Mouse (Mus musculus): ENCODE results near the gene Frem2. TPM values are rescaled to one million over a fixed set of nuclear protein-coding genes. Genes with fewer than 3 reads are reported as not detected.

Gene Frem2
- polyA plus RNA-seq, 1 experiment from 2014 or later = 15.1 TPM

GRCm38 (mm10) chr3:53594471-53594870, 62.7 kb downstream of the Frem2 start:
- H3K9me3 ChIP-seq (ENCODE audit: low read length) = no peaks in the 10 kb centered on the region
- WGBS = 52% methylated on average over 4 of the region's 4 CpGs
- H3K9ac ChIP-seq (replicated peaks; ENCODE audit: low read length) = no peak overlapping the region
- peaks cover 42% of the 10 kb centered on the region for H3K4me1 ChIP-seq (ENCODE audit: insufficient read depth, low read length)
- H3K4me2 ChIP-seq (replicated peaks; ENCODE audit: low read depth, low read length) = no peak overlapping the region
- no peaks in the 10 kb centered on the region for H3K36me3 ChIP-seq (ENCODE audit: insufficient read depth, low read length)
- H3K27ac ChIP-seq (ENCODE audit: low read length) = 0 out of 2 replicates have a peak overlapping the region, but pooled peaks have one; percentile 14
- ATAC-seq (ENCODE audit: low FRiP score, low TSS enrichment) = no peak
- no peak overlapping the region for H3K4me3 ChIP-seq (ENCODE audit: low read length)
- no peaks in the 10 kb centered on the region for H3K27me3 ChIP-seq (ENCODE audit: insufficient read depth, low read length)

DNA sequence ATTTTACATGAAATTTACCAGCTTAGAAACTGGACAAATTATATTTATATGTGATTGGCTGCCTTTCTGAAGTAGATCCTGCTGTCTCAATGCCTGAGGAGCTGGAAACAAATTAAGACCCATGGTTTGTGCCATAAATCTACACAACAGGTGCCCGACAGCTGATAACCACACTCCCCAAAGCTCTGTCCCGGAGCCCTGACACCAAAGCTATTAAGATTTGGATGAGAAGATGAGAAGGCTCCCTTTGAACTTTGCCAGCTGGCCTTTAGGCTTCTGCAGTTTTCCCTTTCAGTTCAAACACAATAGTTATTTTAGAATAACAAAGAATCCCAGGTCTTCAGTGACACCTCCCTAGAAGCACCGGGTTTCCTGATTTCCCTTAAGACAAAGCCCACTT, 63.4 kb downstream of the Frem2 start:
- peaks cover 34% of the 10 kb centered on the region for H3K4me1 ChIP-seq (ENCODE audit: insufficient read depth, low read length)
- no peaks in the 10 kb centered on the region for H3K9me3 ChIP-seq (ENCODE audit: low read length)
- no peak for ATAC-seq (ENCODE audit: low FRiP score, low TSS enrichment)
- no peak overlapping the region for H3K9ac ChIP-seq (replicated peaks; ENCODE audit: low read length)
- H3K4me2 ChIP-seq (replicated peaks; ENCODE audit: low read depth, low read length) = no peak overlapping the region
- H3K4me3 ChIP-seq (ENCODE audit: low read length) = no peak overlapping the region
- H3K36me3 ChIP-seq (ENCODE audit: insufficient read depth, low read length) = no peaks in the 10 kb centered on the region
- H3K27me3 ChIP-seq (ENCODE audit: insufficient read depth, low read length) = no peaks in the 10 kb centered on the region
- no peak overlapping the region for H3K27ac ChIP-seq (ENCODE audit: low read length)
- WGBS = 12% methylated on average over 3 of the region's 3 CpGs

GRCm38 (mm10) chr3:53592036-53592435, 65.1 kb downstream of the Frem2 start:
- H3K9ac ChIP-seq (replicated peaks; ENCODE audit: low read length) = no peak overlapping the region
- 80% methylated on average over 7 of the region's 7 CpGs for WGBS
- no peaks in the 10 kb centered on the region for H3K36me3 ChIP-seq (ENCODE audit: insufficient read depth, low read length)
- H3K4me1 ChIP-seq (ENCODE audit: insufficient read depth, low read length) = peaks cover 19% of the 10 kb centered on the region
- H3K4me3 ChIP-seq (ENCODE audit: low read length) = no peak overlapping the region
- H3K4me2 ChIP-seq (replicated peaks; ENCODE audit: low read depth, low read length) = no peak overlapping the region
- no peak overlapping the region for H3K27ac ChIP-seq (ENCODE audit: low read length)
- no peak for ATAC-seq (ENCODE audit: low FRiP score, low TSS enrichment)
- H3K27me3 ChIP-seq (ENCODE audit: insufficient read depth, low read length) = no peaks in the 10 kb centered on the region
- H3K9me3 ChIP-seq (ENCODE audit: low read length) = no peaks in the 10 kb centered on the region

DNA sequence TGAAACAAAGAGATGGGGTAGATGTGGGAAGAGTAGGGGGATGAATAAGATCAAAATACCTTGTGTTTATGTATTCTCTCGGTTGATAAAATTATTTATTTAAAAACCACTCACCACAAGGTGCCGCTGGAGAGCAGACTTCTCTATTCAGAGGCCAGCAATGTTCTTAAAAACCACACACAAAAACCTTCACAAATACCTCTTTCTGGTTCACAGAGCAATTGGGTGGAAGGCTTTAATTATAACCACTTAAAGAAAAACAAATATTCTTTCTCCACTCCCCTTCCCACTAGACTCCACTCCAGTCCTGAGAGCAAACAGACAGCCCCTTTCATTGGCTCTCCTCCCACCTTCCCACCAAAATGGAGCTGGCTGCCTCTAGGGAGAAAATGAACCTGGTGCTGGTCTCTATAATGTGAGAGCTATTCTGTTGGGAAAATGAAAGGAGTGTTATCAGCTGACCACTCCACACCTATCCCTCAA, 67.0 kb downstream of the Frem2 start:
- H3K4me2 ChIP-seq (replicated peaks; ENCODE audit: low read depth, low read length) = no peak overlapping the region
- no peaks in the 10 kb centered on the region for H3K36me3 ChIP-seq (ENCODE audit: insufficient read depth, low read length)
- H3K9me3 ChIP-seq (ENCODE audit: low read length) = no peaks in the 10 kb centered on the region
- peaks cover 24% of the 10 kb centered on the region for H3K4me1 ChIP-seq (ENCODE audit: insufficient read depth, low read length)
- H3K9ac ChIP-seq (replicated peaks; ENCODE audit: low read length) = no peak overlapping the region
- peak overlapping the region; percentile 64 for H3K27ac ChIP-seq (ENCODE audit: low read length)
- 3% methylated on average over 2 of the region's 2 CpGs for WGBS
- H3K27me3 ChIP-seq (ENCODE audit: insufficient read depth, low read length) = no peaks in the 10 kb centered on the region
- ATAC-seq (ENCODE audit: low FRiP score, low TSS enrichment) = peak; percentile 65
- no peak overlapping the region for H3K4me3 ChIP-seq (ENCODE audit: low read length)

GRCm38 (mm10) chr3:53583248-53583647, 73.9 kb downstream of the Frem2 start:
- Histone ChIP-seq H3K4me1 (ENCODE audit: insufficient read depth, low read length) (peaks cover 7% of the 10 kb centered on the region; the same call in 1 of the 2 replicates), H3K4me2 (replicated peaks; ENCODE audit: low read depth, low read length) (no peak overlapping the region), H3K9me3 (ENCODE audit: low read length) (no peaks in the 10 kb centered on the region), H3K36me3 (ENCODE audit: insufficient read depth, low read length) (no peaks in the 10 kb centered on the region), H3K27me3 (ENCODE audit: insufficient read depth, low read length) (no peaks in the 10 kb centered on the region), H3K27ac (ENCODE audit: low read length) (no peak overlapping the region), H3K4me3 (ENCODE audit: low read length) (no peak overlapping the region), H3K9ac (replicated peaks; ENCODE audit: low read length) (no peak overlapping the region)
- ATAC-seq (ENCODE audit: low FRiP score, low TSS enrichment) = no peak
- WGBS = 86% methylated on average over 8 of the region's 8 CpGs

DNA sequence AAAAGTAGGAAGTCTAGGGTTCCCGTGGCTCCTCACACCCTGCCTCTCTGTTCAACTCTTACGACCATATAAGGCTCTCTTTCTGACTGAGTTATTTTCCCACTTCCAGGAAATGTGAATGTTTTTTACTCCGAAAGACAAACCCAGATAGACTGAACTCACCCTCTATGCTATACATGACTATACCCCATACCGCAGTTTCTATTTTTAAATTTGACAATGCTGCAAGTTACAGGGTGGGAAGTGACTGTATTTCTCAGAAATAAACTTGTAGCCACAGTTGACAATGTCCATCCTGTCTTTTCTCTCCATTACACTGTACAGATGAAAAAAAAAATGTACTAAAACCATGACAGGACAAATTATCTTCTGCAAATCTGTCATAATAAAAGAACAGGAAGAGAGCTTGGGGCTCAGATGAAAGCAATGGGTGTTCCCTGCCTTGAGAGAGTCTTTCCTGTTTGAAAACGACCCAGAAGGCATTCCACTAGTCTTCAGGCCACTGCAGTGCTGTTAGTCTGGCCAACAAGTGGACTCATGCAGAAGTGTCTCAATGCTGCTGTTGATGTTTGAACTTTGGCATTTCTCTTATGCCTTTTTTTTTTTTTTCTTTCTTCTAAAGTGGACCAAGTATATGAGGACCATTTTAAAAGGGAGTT, 76.4 kb downstream of the Frem2 start:
- H3K4me2 ChIP-seq (replicated peaks; ENCODE audit: low read depth, low read length) = no peak overlapping the region
- 51% methylated on average over 5 of the region's 5 CpGs for WGBS
- H3K4me1 ChIP-seq (ENCODE audit: insufficient read depth, low read length) = peaks cover 6% of the 10 kb centered on the region
- no peaks in the 10 kb centered on the region for H3K27me3 ChIP-seq (ENCODE audit: insufficient read depth, low read length)
- H3K4me3 ChIP-seq (ENCODE audit: low read length) = no peak overlapping the region
- H3K27ac ChIP-seq (ENCODE audit: low read length) = peak overlapping the region; percentile 47; the same call in 1 of the 2 replicates
- H3K36me3 ChIP-seq (ENCODE audit: insufficient read depth, low read length) = no peaks in the 10 kb centered on the region
- ATAC-seq (ENCODE audit: low FRiP score, low TSS enrichment) = 0 out of 2 replicates have a peak, but pooled peaks have one; percentile 6
- H3K9ac ChIP-seq (replicated peaks; ENCODE audit: low read length) = no peak overlapping the region
- H3K9me3 ChIP-seq (ENCODE audit: low read length) = no peaks in the 10 kb centered on the region

DNA sequence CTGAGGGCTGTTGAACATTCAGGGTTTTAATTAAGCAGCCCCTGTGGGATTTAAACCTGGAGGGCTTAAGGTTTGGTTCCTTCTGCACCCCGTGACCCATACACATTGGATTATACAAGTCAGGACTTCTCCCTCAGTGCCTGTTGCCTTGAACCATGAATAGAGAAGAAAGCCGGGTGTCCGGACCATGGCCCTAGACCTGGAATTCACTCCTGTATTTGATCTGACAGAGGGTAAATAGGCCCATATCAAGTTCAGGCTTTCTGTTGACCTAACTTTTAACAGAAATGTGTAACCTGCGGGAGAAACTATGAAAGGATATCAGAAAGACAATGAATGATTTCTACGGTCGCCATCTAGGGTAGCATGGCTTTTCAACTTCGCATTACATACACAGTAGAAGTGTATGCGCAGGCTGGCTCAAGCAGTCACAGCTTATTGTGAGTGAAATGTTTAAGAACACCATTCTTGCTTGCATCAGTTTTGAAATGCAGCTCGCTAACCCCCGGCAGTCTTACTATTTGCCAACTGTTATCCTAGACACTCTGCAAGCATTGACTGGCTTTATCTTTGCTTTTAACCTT, 77.9 kb downstream of the Frem2 start:
- Histone ChIP-seq H3K4me2 (replicated peaks; ENCODE audit: low read depth, low read length) (no peak overlapping the region), H3K27ac (ENCODE audit: low read length) (no peak overlapping the region), H3K36me3 (ENCODE audit: insufficient read depth, low read length) (no peaks in the 10 kb centered on the region), H3K27me3 (ENCODE audit: insufficient read depth, low read length) (no peaks in the 10 kb centered on the region), H3K9me3 (ENCODE audit: low read length) (no peaks in the 10 kb centered on the region), H3K4me3 (ENCODE audit: low read length) (no peak overlapping the region), H3K9ac (replicated peaks; ENCODE audit: low read length) (no peak overlapping the region), H3K4me1 (ENCODE audit: insufficient read depth, low read length) (peaks cover 16% of the 10 kb centered on the region)
- 89% methylated on average over 10 of the region's 10 CpGs for WGBS
- ATAC-seq (ENCODE audit: low FRiP score, low TSS enrichment) = no peak

GRCm38 (mm10) chr3:53576320-53577116, 80.6 kb downstream of the Frem2 start:
- peak; percentile 63; the same call in 1 of the 2 replicates for ATAC-seq (ENCODE audit: low FRiP score, low TSS enrichment)
- H3K9ac ChIP-seq (replicated peaks; ENCODE audit: low read length) = no peak overlapping the region

GRCm38 (mm10) chr3:53574123-53574522, 83.0 kb downstream of the Frem2 start:
- no peak overlapping the region for H3K27ac ChIP-seq (ENCODE audit: low read length)
- no peaks in the 10 kb centered on the region for H3K36me3 ChIP-seq (ENCODE audit: insufficient read depth, low read length)
- no peak overlapping the region for H3K9ac ChIP-seq (replicated peaks; ENCODE audit: low read length)
- peaks cover 21% of the 10 kb centered on the region for H3K4me1 ChIP-seq (ENCODE audit: insufficient read depth, low read length)
- H3K27me3 ChIP-seq (ENCODE audit: insufficient read depth, low read length) = no peaks in the 10 kb centered on the region
- no peak for ATAC-seq (ENCODE audit: low FRiP score, low TSS enrichment)
- 45% methylated on average over 9 of the region's 9 CpGs for WGBS
- no peak overlapping the region for H3K4me2 ChIP-seq (replicated peaks; ENCODE audit: low read depth, low read length)
- H3K4me3 ChIP-seq (ENCODE audit: low read length) = no peak overlapping the region
- H3K9me3 ChIP-seq (ENCODE audit: low read length) = no peaks in the 10 kb centered on the region

More at GRCm38 (mm10) chr3:53576320-53577116, 80.6 kb downstream of the Frem2 start:
- Histone ChIP-seq H3K4me2 (replicated peaks; ENCODE audit: low read depth, low read length) (no peak overlapping the region), H3K27ac (ENCODE audit: low read length) (peak overlapping the region; percentile 37; the same call in 1 of the 2 replicates), H3K4me3 (ENCODE audit: low read length) (no peak overlapping the region), H3K9me3 (ENCODE audit: low read length) (no peaks in the 10 kb centered on the region), H3K4me1 (ENCODE audit: insufficient read depth, low read length) (peaks cover 21% of the 10 kb centered on the region), H3K36me3 (ENCODE audit: insufficient read depth, low read length) (no peaks in the 10 kb centered on the region), H3K27me3 (ENCODE audit: insufficient read depth, low read length) (no peaks in the 10 kb centered on the region)
- WGBS = 17% methylated on average over 7 of the region's 7 CpGs
